Mouse (Mus musculus) frontal cortex, postnatal 10 days (tissue): Measurements from ENCODE around the gene Rnf169.
"Not testable (repeated sequence)": the region's sequence is repeated elsewhere in the genome, so short reads cannot be mapped to it uniquely, and the experiment has no call there.

ENCODE experiments used
- DNase-seq, 2 experiments: peaks; one replicate each; pipeline ENCODE4 v3.0.0; 2022; ENCODE audit warnings: low spot score in 2 of 2, mixed read lengths in 1 of 2

The Rnf169 gene

GRCm38 (mm10) chr7:99946356-99946755 lies 33.9 kb downstream of the Rnf169 start:
- no peak for DNase-seq

DNA sequence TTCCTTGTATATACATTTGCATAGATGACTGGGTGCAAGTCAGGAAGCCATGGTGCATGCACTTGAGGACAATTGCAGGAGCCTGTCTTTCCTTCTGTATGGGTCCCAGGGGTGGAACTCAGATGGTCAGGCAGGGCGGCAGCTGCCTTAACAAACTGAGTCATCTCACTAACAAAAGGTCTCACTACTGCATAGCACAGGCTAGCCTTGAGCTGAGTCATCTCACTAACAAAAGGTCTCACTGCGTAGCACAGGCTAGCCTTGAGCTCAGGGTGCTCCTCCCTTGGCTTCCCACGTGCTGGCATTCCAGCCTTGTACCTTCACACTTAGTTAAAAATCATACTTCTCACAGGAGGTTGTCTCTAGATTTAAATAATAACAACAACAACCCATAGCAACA lies 34.3 kb downstream of the Rnf169 start:
- no peak for DNase-seq

GRCm38 (mm10) chr7:99945012-99945411 lies 35.2 kb downstream of the Rnf169 start:
- DNase-seq: not testable (repeated sequence)

DNA sequence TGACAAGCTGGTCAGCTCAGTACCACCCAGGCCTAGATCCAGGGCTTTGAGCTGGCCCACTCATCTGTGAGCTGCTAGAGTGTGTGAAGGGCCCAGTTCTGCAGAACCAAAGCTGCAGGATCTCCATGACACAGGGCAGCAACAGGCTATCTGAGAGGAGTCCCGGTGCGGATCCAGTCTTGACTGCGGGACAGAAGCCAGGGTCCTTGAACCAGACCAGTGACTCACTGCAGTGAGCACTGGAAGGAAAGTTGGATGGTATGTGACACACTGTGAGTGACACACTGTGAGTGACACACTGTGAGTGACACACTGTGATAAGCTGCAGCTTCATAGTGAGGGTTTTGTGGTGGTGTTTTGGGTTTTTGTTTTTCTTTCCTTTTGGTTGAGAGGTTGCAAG lies 35.7 kb downstream of the Rnf169 start:
- no peak for DNase-seq

- no peak for DNase-seq
Observed at GRCm38 (mm10) chr7:99940669-99941068, 39.6 kb downstream of the Rnf169 start.

GRCm38 (mm10) chr7:99935758-99936157 lies 44.5 kb downstream of the Rnf169 start:
- no peak for DNase-seq

DNA sequence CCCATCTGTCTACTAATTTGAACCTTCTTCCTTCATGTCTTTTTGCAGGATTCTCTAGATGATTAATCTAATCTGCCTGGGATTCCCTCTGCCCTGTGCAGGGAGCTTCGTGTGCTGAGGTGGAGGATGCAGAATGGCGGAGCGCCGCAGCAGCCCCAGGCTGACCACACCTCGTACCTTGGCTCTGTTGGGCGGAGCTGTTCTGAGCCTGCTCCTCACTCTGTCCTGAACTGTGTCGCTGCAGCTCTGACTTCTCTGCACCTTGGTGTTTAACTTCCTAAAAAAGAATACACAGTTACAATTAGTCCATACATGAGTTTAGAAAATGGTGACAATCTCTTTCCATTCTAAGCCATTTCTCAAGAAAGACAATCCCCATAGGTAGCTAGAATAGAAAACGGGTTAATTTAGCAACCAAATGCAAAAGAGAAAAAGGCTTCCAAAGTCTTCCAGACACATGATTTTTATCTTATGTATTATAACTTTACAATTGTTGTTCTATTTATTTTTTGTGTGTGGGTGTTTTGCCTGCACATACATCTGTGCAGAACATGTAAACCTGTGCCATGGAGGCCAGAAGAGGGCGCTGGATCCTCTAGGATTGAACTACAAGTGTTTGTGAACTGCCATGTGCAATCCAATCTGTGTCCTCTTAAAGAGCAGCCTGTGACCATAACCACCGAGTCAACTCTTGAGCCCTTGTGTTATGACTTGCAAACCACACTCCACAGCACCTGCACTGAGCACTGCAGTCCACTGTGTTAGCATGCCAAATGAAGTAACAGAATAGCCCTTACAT lies 53.1 kb downstream of the Rnf169 start:
- DNase-seq: peak in 1 of 2 experiments; percentile 59

DNA sequence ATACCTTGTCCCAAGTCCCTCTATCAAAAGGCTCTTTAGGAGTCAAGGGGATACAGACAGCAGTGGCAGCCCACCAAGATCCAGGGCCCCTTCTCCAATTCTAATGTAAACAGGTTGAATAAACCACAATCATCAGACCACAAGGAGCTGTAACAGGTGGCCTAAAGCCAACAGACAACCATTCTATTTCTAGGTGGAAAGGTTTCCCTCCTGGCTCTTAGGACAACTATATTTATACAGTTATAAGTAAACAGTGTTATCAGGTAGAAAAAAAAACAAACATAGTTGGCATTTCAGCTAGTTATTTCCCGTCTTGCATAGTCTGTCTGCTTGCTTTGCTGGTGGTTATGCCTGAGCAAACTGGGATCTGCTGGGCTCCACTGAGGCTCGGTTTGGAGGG lies 59.8 kb downstream of the Rnf169 start:
- no peak for DNase-seq

DNA sequence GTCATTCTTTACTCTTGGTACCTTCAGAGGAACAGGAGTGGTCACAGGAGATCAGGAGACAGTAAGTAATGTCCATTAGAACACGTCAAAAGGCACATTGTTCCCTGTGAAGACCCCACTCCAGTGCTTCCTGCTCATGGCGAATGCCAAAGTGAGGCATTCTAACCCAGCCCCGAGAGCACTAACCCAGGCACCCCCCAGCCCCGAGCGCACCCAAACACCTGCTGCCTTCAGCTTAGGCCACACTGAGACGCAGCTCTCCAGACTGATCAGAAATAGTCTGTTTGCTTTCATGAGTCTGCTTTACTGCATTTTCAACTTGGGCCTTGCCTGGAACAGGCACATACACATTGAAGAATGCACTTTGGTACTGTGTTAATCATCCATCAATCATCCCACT lies 60.3 kb downstream of the Rnf169 start:
- no peak for DNase-seq

GRCm38 (mm10) chr7:99919164-99919563 lies 61.1 kb downstream of the Rnf169 start:
- DNase-seq: no peak

GRCm38 (mm10) chr7:99917320-99917844 lies 62.9 kb downstream of the Rnf169 start:
- peak in 1 of 2 experiments; percentile 45 for DNase-seq

- peak in 1 of 2 experiments; percentile 40 for DNase-seq
Observed at GRCm38 (mm10) chr7:99916741-99917319, 63.4 kb downstream of the Rnf169 start.

GRCm38 (mm10) chr7:99915511-99915910 lies 64.7 kb downstream of the Rnf169 start:
- no peak for DNase-seq

GRCm38 (mm10) chr7:99914316-99914715 lies 65.9 kb downstream of the Rnf169 start:
- no peak for DNase-seq

GRCm38 (mm10) chr7:99911038-99911437 lies 69.2 kb downstream of the Rnf169 start:
- no peak for DNase-seq

- DNase-seq: no peak
Observed at GRCm38 (mm10) chr7:99907463-99907862, 72.8 kb downstream of the Rnf169 start.

- DNase-seq: no peak
Observed at GRCm38 (mm10) chr7:99906346-99906745, 73.9 kb downstream of the Rnf169 start.

GRCm38 (mm10) chr7:99904421-99905005 lies 75.7 kb downstream of the Rnf169 start:
- DNase-seq: no peak

DNA sequence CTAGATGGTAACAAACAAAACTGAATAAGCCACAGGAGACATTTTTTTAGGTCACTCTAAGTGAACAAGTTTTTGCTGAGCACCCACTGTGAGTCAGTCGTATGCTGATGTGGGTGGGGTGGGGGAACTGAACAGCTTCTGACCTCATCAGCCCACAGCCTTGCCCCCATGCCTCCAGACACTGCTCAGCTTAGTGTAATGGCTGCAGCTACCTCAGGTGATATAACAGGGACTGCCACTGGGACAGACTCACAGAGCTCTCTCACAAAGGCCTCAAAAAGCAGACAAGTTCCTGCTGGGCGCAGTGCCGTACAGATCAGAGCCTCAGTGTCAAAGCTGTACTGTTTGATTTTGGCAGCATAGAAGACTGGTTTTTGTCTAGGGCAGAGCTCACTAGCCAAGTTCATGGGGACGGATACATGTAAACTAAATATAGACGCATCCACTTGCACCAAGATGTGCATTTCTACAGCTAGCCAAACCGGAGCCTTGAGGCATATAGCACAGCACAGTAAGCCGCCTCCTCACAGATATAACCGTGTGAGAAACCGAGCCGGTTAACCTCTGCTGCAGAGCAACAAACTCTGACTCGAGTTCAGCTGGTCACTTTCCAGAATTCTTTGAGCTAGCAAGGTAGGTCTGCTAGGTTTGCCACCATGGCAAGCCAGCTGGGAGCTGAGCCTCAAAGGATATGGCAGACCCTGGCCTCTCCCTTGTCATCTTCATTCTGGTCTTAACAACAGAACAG lies 77.2 kb downstream of the Rnf169 start:
- DNase-seq: no peak

- DNase-seq: no peak
Observed at GRCm38 (mm10) chr7:99902208-99902607, 78.0 kb downstream of the Rnf169 start.

DNA sequence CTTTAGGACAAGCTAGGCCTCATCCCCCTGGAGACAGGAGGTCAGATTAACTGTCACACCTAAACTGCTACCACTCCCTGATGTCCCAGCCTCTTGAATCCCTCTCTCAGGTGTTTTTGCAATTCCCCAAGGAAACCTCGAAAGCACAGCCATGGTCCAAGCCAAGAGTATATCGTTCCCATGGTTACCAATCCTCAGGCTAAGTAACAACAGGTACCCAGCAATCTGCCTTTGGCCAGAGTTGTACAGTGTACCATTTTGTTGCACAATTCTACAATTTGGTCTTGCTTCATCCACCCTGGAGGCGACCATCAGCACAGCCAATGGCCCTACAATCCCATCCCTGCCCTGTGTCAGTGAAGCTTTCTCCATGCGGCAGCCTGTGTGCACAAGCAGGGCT lies 83.3 kb downstream of the Rnf169 start:
- no peak for DNase-seq

GRCm38 (mm10) chr7:99894478-99894877 lies 85.8 kb downstream of the Rnf169 start:
- no peak for DNase-seq
